Mouse (Mus musculus) Patski (cell line): Measurements from ENCODE around the gene BC049730. TPM values are rescaled to one million over a fixed set of nuclear protein-coding genes. Genes with fewer than 3 reads are reported as not detected.
"Not testable (repeated sequence)": the region's sequence is repeated elsewhere in the genome, so short reads cannot be mapped to it uniquely, and the experiment has no call there.

Experiments
- ATAC-seq: fragments of 100-300 bp; one replicate; pipeline ENCODE4 v1.8.0; 2021
- CTCF ChIA-PET: fragments of 350-600 bp; sonication (Branson Sonifier 250); formaldehyde crosslinking; loops from one replicate; lab custom pipeline; 2022; ENCODE audit warnings: inconsistent platforms; lab: Charles Lee
- POLR2A ChIA-PET: fragments of 350-600 bp; sonication (Branson Sonifier 250); formaldehyde crosslinking; loops from one replicate; lab custom pipeline; 2022; ENCODE audit warnings: antibody characterized with exemption, inconsistent platforms; lab: Charles Lee
- DNase-seq: peaks from one replicate; pipeline ENCODE4 v3.0.0-alpha.2; 2011; ENCODE audit warnings: low read depth, low spot score
- H3K27me3 ChIP-seq: fragments of 371-371 bp; one replicate; pipeline ENCODE4 v1.5.1; 2021
- CTCF ChIP-seq: fragments of 100-300 bp; IDR thresholded peaks from one replicate; pipeline ENCODE4 v1.5.1; 2021
- in situ Hi-C: fragments of 300-500 bp; cut with MboI; formaldehyde crosslinking; loops from 3 replicates; pipeline ENCODE4 v1.11.1; 2018; ENCODE audit warnings: low pct_unique_long_range_greater_than_20kb, mixed read lengths
- polyA plus RNA-seq: library from polyadenylated mRNA; unstranded; gene quantifications from one replicate; pipeline ENCODE4 v1.2.3, GENCODE M21; 2021

BC049730 gene
- polyA plus RNA-seq, 1 experiment from 2014 or later, result not detected

DNA sequence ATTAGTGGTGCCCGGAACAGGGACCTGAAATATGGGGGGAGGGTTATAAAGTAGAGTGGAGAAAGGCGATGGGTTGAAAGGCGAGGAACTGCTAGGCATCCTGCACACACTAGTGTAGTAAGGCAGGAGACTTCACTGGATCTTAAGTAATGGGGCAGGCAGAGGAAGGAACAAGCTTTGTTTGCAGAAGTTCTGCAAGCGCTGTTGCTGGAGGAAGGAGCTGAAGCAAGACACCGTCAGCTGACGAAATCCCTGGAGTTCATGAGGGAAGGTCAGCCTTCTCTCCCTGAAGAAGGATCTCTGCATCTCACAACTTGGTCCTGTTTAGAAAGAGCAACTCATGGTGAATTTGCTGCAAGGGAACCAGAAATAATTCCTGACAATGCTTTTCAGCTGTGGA, 6.0 kb downstream of the BC049730 start:
- H3K27me3 ChIP-seq, result peaks cover 24% of the 10 kb centered on the region
- no peak for DNase-seq
- in situ Hi-C loops, result no loop called here
- no peak for ATAC-seq
- ChIA-PET POLR2A (no interaction called here), CTCF (no interaction called here)
- no peak for TF ChIP-seq CTCF

DNA sequence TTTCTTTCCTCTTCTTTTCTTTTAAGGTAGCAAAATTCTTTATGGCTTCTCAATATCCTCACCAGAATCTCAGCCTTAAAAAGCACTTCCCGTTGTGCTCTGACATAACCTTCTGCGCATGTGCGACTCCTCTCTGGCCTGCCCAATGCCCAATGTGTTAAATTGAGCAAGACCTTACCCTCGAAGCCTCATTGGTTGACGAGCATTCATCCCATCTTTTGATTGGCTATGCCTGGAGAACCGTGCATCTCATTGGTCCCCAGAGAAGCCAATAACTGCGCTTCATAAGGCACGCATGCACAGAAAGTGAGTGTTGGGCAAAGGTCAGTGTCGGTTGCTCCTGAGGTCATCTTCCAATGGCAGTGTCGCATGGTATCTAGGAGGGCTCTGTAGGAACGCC, 17.8 kb downstream of the BC049730 start, which contains the start of gene Gm4763:
Gene Gm4763, minus strand, starts transcription at position 101 of the 400 bp plus-strand sequence.
- CTCF ChIA-PET, ATAC-seq, POLR2A ChIA-PET, in situ Hi-C loops, DNase-seq, H3K27me3 ChIP-seq: not testable (repeated sequence)

DNA sequence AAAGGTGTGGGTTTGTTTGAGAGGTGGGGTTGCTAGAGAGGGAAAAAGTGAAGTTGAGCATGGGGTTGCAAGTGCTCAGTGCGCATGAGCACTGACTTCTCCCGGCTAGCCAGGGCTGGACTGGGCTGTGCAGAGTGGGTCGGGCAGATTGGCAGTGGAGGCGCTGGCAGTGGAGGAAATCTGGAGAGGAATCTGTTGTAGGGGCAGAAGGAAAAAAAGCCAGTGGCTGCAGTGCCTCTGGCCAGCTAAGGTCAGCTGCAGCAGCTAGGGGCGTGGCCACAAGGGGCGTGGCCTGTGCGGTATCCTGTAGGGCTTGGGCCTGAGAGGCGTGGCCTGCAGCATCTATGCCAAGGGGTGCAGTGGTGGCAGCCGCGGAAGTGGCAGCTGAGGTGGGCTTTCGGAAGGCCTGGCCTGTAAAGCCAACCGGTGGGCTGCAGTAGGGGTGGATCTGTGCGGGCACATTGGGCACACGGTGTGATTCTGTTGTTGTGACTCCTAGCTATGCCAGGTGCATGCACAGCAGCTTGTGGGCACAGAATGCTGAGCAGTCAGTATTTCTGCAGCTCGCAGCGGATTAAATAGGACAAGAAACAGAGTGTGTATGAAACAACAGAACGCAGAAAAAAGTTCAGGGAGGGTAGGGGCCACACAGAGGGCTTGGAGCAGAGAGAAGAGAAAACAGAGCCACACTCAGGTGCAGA, 27.1 kb downstream of the BC049730 start:
- ChIA-PET POLR2A (no interaction called here), CTCF (no interaction called here)
- TF ChIP-seq CTCF, result no peak
- ATAC-seq, result no peak
- DNase-seq, result no peak
- peaks cover 11% of the 10 kb centered on the region for H3K27me3 ChIP-seq
- in situ Hi-C loops, result no loop called here

DNA sequence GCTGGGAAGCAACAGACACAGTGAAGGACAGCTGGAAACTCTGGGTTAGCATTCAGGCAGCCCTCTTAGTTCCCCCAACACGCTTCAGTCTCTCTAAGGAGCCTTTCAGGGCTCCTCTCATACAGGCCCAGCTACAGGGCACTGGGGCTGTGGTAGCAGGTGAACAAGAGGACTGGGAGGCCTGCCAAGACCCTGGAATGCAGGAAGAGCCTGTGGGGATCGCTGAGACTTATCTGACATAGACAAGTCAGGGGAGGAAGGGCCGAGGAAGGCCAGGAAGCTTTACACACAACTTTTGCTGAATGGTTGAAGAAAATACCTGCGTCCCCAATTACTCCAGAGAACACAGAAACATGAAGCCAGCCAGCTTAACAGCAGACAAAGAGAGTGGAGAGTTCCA, 41.7 kb downstream of the BC049730 start:
- in situ Hi-C loops, result no loop called here
- peaks cover 35% of the 10 kb centered on the region for H3K27me3 ChIP-seq
- CTCF ChIA-PET, result no interaction called here
- no peak for DNase-seq
- no peak for ATAC-seq
- POLR2A ChIA-PET, result no interaction called here
- TF ChIP-seq CTCF, result no peak

DNA sequence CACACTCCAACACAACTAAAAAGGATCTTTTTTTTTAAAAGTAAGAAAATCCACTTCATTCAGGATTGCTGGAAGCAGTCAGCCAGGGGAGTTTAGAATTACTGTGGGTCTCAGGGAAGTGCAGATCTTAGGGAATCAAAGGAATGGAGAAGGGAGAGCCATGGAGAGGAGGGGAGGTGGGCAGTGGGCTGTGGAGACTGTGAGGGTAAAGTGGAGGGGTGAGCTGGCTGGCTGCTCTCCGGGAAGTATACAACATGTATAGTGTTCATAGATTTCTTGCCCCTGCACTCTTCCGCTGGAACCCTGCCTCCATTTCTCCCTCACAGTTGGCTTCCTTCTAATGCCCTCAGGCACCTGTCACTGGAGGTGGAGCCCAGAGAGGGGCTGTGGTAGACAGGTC, 42.6 kb downstream of the BC049730 start:
- peaks cover 30% of the 10 kb centered on the region for H3K27me3 ChIP-seq
- in situ Hi-C loops, result no loop called here
- no peak for DNase-seq

DNA sequence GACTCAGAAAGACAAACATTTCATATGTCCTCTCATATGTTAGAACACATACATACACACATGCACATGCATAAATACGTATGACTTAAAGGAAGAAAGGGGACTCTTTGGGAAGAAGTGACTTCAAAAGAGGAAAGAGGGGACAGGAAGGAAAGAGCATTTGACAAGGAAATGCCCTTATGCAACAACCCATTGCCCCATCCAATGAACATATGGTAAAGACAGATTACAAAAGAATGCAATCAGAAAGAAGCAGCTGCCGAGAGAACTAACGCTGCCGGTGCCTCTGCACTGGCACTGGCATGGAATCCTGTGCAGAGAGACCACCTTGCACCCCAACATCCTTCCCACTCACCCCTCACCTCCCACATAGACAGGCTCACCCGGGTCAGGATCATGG, 44.4 kb downstream of the BC049730 start:
- ATAC-seq, result no peak

More for the DNA sequence above, 42.6 kb downstream of the BC049730 start:
- POLR2A ChIA-PET, result no interaction called here
- no peak for TF ChIP-seq CTCF
- ATAC-seq, result no peak
- CTCF ChIA-PET, result no interaction called here

DNA sequence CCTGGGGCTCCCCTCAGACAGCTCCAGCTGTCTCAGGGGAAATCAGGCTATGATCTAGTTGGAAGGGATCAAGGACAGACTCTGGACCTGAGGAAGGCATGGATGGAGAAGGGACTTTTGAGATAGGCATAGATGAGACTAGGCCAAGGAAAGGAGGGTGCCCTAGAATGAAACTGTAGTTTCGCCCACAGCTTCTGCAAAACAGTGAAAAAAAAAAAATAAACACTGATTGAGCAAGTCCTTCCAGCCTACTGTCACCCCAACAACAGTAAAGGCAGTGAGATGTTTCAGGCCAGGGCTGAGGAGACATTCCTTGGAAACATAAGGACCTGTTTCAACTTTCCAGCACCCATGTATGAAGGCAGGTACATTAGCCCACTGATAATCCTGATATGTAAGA, 49.5 kb downstream of the BC049730 start:
- ChIA-PET CTCF (no interaction called here), POLR2A (no interaction called here)
- ATAC-seq (no peak), DNase-seq (no peak)
- peaks cover 17% of the 10 kb centered on the region for H3K27me3 ChIP-seq
- TF ChIP-seq CTCF, result no peak
- in situ Hi-C loops, result no loop called here

More for the DNA sequence above, 44.4 kb downstream of the BC049730 start:
- no peak for DNase-seq
- peaks cover 27% of the 10 kb centered on the region for H3K27me3 ChIP-seq
- TF ChIP-seq CTCF, result no peak
- POLR2A ChIA-PET, result no interaction called here
- CTCF ChIA-PET, result no interaction called here
- in situ Hi-C loops, result no loop called here

DNA sequence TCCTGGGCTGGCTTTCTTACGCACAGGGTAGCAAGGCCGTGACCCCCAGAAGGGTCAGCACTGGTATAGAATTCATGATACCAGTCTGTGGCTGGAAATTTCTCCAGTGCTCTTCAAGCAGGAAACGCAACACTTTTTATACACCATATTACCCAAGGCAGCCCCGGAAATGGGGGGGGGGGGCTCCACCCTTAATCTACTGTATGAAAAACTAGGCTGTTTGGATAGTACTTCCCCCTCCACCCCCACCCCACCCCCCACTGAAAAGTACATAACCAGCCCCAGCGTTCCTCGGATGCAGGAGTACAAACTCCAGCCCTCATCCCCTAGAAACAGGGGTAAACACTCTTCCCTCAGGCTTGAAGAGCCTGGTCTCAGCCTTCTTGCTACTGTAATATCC, 51.2 kb downstream of the BC049730 start, which contains the start of gene Cd177:
Gene Cd177, minus strand, starts transcription at position 101 of the 400 bp plus-strand sequence.
- in situ Hi-C loops, result no loop called here
- ChIA-PET CTCF (no interaction called here), POLR2A (no interaction called here)
- H3K27me3 ChIP-seq, result peaks cover 11% of the 10 kb centered on the region
- no peak for ATAC-seq
- DNase-seq, result no peak
- no peak for TF ChIP-seq CTCF

DNA sequence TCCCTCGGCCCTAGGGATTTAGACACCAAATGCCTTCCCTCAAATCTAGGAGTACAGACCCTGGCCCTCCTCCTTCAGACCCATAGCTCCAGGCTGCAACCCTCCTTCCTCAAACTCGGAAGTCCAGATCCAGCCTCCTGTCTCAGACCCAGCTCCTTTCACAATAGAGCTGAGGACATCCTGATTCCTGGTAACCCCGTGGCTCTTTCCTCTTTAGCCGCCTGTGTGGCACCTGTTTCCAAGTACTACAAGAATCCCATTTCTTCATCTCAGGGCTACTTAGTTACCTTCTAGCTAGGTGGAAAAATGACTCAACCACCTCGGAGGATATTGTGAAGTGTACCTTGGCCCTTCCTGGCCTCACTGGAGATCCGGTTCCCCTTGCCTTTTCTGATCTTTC, 52.1 kb downstream of the BC049730 start:
- H3K27me3 ChIP-seq, result peaks cover 11% of the 10 kb centered on the region

DNA sequence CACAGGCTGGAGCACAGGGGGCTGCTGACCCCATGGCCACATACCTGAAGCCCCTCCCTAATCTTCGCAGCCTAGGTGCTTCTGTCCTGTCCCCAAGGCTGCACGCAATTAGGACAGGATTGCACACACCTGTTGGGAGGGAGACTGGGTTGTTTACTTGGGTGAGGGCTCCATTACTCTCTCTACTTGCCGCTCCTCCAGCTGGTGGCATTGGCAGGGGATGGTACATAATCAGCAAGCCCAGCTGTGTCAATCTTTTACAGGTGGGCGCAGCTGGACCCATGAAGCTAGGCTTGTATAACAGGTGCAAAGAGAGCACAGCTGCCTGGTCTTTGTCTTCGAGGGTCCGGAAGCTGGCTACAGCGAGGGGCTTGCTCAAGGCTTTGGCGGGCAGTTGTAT, 53.5 kb downstream of the BC049730 start:
- DNase-seq (no peak), ATAC-seq (no peak)
- POLR2A ChIA-PET, result no interaction called here
- CTCF ChIA-PET, result no interaction called here
- no peak for TF ChIP-seq CTCF
- in situ Hi-C loops, result no loop called here
- H3K27me3 ChIP-seq, result peaks cover 5% of the 10 kb centered on the region

More for the DNA sequence above, 52.1 kb downstream of the BC049730 start:
- CTCF ChIA-PET, result no interaction called here
- DNase-seq (no peak), ATAC-seq (no peak)
- in situ Hi-C loops, result no loop called here
- POLR2A ChIA-PET, result no interaction called here
- TF ChIP-seq CTCF, result no peak

Other genes with a start within 250 kb of the BC049730 start
- 87.9 TPM for gene Plaur, start 246.8 kb upstream of the BC049730 start, polyA plus RNA-seq
- gene Cadm4, start 227.2 kb upstream of the BC049730 start, polyA plus RNA-seq, result 44.1 TPM
- 32.4 TPM for gene Zfp428, start 202.2 kb upstream of the BC049730 start, polyA plus RNA-seq
- 0.21 TPM for gene AC161166.1, start 196.8 kb upstream of the BC049730 start, polyA plus RNA-seq
- gene Irgq, start 178.6 kb upstream of the BC049730 start, polyA plus RNA-seq, result 28.8 TPM
- gene Pinlyp, start 163.1 kb upstream of the BC049730 start, polyA plus RNA-seq, result 0.26 TPM
- gene Xrcc1, start 163.0 kb upstream of the BC049730 start, polyA plus RNA-seq, result 60.3 TPM
- gene Ethe1, start 121.7 kb upstream of the BC049730 start, polyA plus RNA-seq, result 74.5 TPM
- gene Zfp575, start 121.6 kb upstream of the BC049730 start, polyA plus RNA-seq, result not detected
- gene Phldb3, start 98.5 kb upstream of the BC049730 start, polyA plus RNA-seq, result 2.7 TPM
- not detected for gene Lypd3, start 72.7 kb upstream of the BC049730 start, polyA plus RNA-seq
- not detected for gene Tex101, start 32.6 kb upstream of the BC049730 start, polyA plus RNA-seq
- not detected for gene Gm4763, start 17.7 kb downstream of the BC049730 start, polyA plus RNA-seq
- 0.31 TPM for gene Cd177, start 51.1 kb downstream of the BC049730 start, polyA plus RNA-seq
- not detected for gene Ceacam10, start 68.0 kb downstream of the BC049730 start, polyA plus RNA-seq
- 1.6 TPM for gene Gm9844, start 153.0 kb downstream of the BC049730 start, polyA plus RNA-seq
- gene Lypd4, start 160.7 kb downstream of the BC049730 start, polyA plus RNA-seq, result 0.10 TPM
- gene Dmrtc2, start 160.8 kb downstream of the BC049730 start, polyA plus RNA-seq, result not detected
- gene Rps19, start 175.1 kb downstream of the BC049730 start, polyA plus RNA-seq, result 393 TPM
- gene Cd79a, start 188.1 kb downstream of the BC049730 start, polyA plus RNA-seq, result not detected
- gene Arhgef1, start 193.7 kb downstream of the BC049730 start, polyA plus RNA-seq, result 95.7 TPM
- not detected for gene Gm4881, start 235.3 kb downstream of the BC049730 start, polyA plus RNA-seq